Mouse (Mus musculus): ENCODE measurements around the gene Cenpc1. TPM values are rescaled to one million over a fixed set of nuclear protein-coding genes. Genes with fewer than 3 reads are reported as not detected.

The Cenpc1 gene
- polyA plus RNA-seq, 1 experiment from 2014 or later = 39.9 TPM

GRCm38 (mm10) chr5:86065876-86066550, 630 bp upstream of the Cenpc1 start:
- Histone ChIP-seq H3K4me2 (ENCODE audit: low read length) (peak overlapping the region; percentile 65), H3K9me3 (ENCODE audit: control insufficient read depth, low read length) (no peaks in the 10 kb centered on the region), H3K36me3 (ENCODE audit: control insufficient read depth, insufficient read depth, low read length) (no peaks in the 10 kb centered on the region), H3K4me1 (ENCODE audit: control insufficient read depth, insufficient read depth, low read length) (peaks cover 10% of the 10 kb centered on the region; the same call in 1 of the 2 replicates), H3K27me3 (ENCODE audit: control insufficient read depth, insufficient read depth, low read length) (no peaks in the 10 kb centered on the region), H3K4me3 (replicated peaks; ENCODE audit: low read depth, low read length) (peak overlapping the region; percentile 79), H3K9ac (replicated peaks; ENCODE audit: low read length) (peak overlapping the region; percentile 27; the same call in 1 of the 2 replicates), H3K27ac (replicated peaks; ENCODE audit: low read depth, low read length) (peak overlapping the region; percentile 32; the same call in 1 of the 2 replicates)
- ATAC-seq (ENCODE audit: low FRiP score, low TSS enrichment) (peak; percentile 71), DNase-seq (no peak)
- WGBS = under 1% methylated on average over 17 of the region's 17 CpGs

- no peak for DNase-seq
- Histone ChIP-seq H3K27me3 (ENCODE audit: control insufficient read depth, insufficient read depth, low read length) (no peaks in the 10 kb centered on the region), H3K4me3 (replicated peaks; ENCODE audit: low read depth, low read length) (0 out of 2 replicates have a peak overlapping the region, but pooled peaks have one; percentile 9), H3K36me3 (ENCODE audit: control insufficient read depth, insufficient read depth, low read length) (peaks cover 5% of the 10 kb centered on the region; the same call in 1 of the 2 replicates), H3K4me2 (ENCODE audit: low read length) (peak overlapping the region; percentile 65), H3K9ac (replicated peaks; ENCODE audit: low read length) (no peak overlapping the region), H3K4me1 (ENCODE audit: control insufficient read depth, insufficient read depth, low read length) (peaks cover 10% of the 10 kb centered on the region; the same call in 1 of the 2 replicates), H3K9me3 (ENCODE audit: control insufficient read depth, low read length) (no peaks in the 10 kb centered on the region), H3K27ac (replicated peaks; ENCODE audit: low read depth, low read length) (no peak overlapping the region)
- WGBS = 97% methylated on average over 1 of the region's 1 CpGs
- ATAC-seq (ENCODE audit: low FRiP score, low TSS enrichment) = no peak
Observed at GRCm38 (mm10) chr5:86063501-86063900, 1.9 kb downstream of the Cenpc1 start.

- Histone ChIP-seq H3K27ac (replicated peaks; ENCODE audit: low read depth, low read length) (no peak overlapping the region), H3K4me2 (ENCODE audit: low read length) (no peak overlapping the region), H3K36me3 (ENCODE audit: control insufficient read depth, insufficient read depth, low read length) (peaks cover 40% of the 10 kb centered on the region), H3K27me3 (ENCODE audit: control insufficient read depth, insufficient read depth, low read length) (no peaks in the 10 kb centered on the region), H3K9ac (replicated peaks; ENCODE audit: low read length) (no peak overlapping the region), H3K4me3 (replicated peaks; ENCODE audit: low read depth, low read length) (no peak overlapping the region), H3K9me3 (ENCODE audit: control insufficient read depth, low read length) (no peaks in the 10 kb centered on the region), H3K4me1 (ENCODE audit: control insufficient read depth, insufficient read depth, low read length) (no peaks in the 10 kb centered on the region)
- DNase-seq (no peak), ATAC-seq (ENCODE audit: low FRiP score, low TSS enrichment) (no peak)
- WGBS = 90% methylated on average over 2 of the region's 2 CpGs
Observed at GRCm38 (mm10) chr5:86029820-86030219, 35.6 kb downstream of the Cenpc1 start.

- DNase-seq (no peak), ATAC-seq (ENCODE audit: low FRiP score, low TSS enrichment) (no peak)
- Histone ChIP-seq H3K9ac (replicated peaks; ENCODE audit: low read length) (no peak overlapping the region), H3K27me3 (ENCODE audit: control insufficient read depth, insufficient read depth, low read length) (no peaks in the 10 kb centered on the region), H3K9me3 (ENCODE audit: control insufficient read depth, low read length) (no peaks in the 10 kb centered on the region), H3K4me2 (ENCODE audit: low read length) (no peak overlapping the region), H3K27ac (replicated peaks; ENCODE audit: low read depth, low read length) (no peak overlapping the region), H3K4me1 (ENCODE audit: control insufficient read depth, insufficient read depth, low read length) (no peaks in the 10 kb centered on the region), H3K4me3 (replicated peaks; ENCODE audit: low read depth, low read length) (no peak overlapping the region), H3K36me3 (ENCODE audit: control insufficient read depth, insufficient read depth, low read length) (no peaks in the 10 kb centered on the region)
- 90% methylated on average over 6 of the region's 6 CpGs for WGBS
Observed at GRCm38 (mm10) chr5:85996545-85997510, 68.6 kb downstream of the Cenpc1 start.

GRCm38 (mm10) chr5:85994551-85994950, 70.8 kb downstream of the Cenpc1 start:
- H3K9me3 ChIP-seq (ENCODE audit: control insufficient read depth, low read length) = no peaks in the 10 kb centered on the region
- peak; percentile 76 for DNase-seq
- WGBS = 55% methylated on average over 1 of the region's 1 CpGs

GRCm38 (mm10) chr5:85992805-85993721, 72.3 kb downstream of the Cenpc1 start:
- Histone ChIP-seq H3K36me3 (ENCODE audit: control insufficient read depth, insufficient read depth, low read length) (no peaks in the 10 kb centered on the region), H3K27ac (replicated peaks; ENCODE audit: low read depth, low read length) (no peak overlapping the region), H3K9me3 (ENCODE audit: control insufficient read depth, low read length) (no peaks in the 10 kb centered on the region), H3K27me3 (ENCODE audit: control insufficient read depth, insufficient read depth, low read length) (no peaks in the 10 kb centered on the region), H3K4me3 (replicated peaks; ENCODE audit: low read depth, low read length) (no peak overlapping the region), H3K4me1 (ENCODE audit: control insufficient read depth, insufficient read depth, low read length) (no peaks in the 10 kb centered on the region), H3K9ac (replicated peaks; ENCODE audit: low read length) (no peak overlapping the region), H3K4me2 (ENCODE audit: low read length) (no peak overlapping the region)
- 92% methylated on average over 4 of the region's 4 CpGs for WGBS
- no peak for DNase-seq
- no peak for ATAC-seq (ENCODE audit: low FRiP score, low TSS enrichment)

More at GRCm38 (mm10) chr5:85994551-85994950, 70.8 kb downstream of the Cenpc1 start:
- H3K9ac ChIP-seq (replicated peaks; ENCODE audit: low read length) = no peak overlapping the region
- no peak overlapping the region for H3K4me2 ChIP-seq (ENCODE audit: low read length)
- H3K27ac ChIP-seq (replicated peaks; ENCODE audit: low read depth, low read length) = no peak overlapping the region
- no peak for ATAC-seq (ENCODE audit: low FRiP score, low TSS enrichment)
- no peak overlapping the region for H3K4me3 ChIP-seq (replicated peaks; ENCODE audit: low read depth, low read length)
- H3K4me1 ChIP-seq (ENCODE audit: control insufficient read depth, insufficient read depth, low read length) = no peaks in the 10 kb centered on the region
- H3K36me3 ChIP-seq (ENCODE audit: control insufficient read depth, insufficient read depth, low read length) = no peaks in the 10 kb centered on the region
- no peaks in the 10 kb centered on the region for H3K27me3 ChIP-seq (ENCODE audit: control insufficient read depth, insufficient read depth, low read length)

GRCm38 (mm10) chr5:85992055-85992454, 73.3 kb downstream of the Cenpc1 start:
- Histone ChIP-seq H3K9me3 (ENCODE audit: control insufficient read depth, low read length) (no peaks in the 10 kb centered on the region), H3K36me3 (ENCODE audit: control insufficient read depth, insufficient read depth, low read length) (no peaks in the 10 kb centered on the region), H3K4me1 (ENCODE audit: control insufficient read depth, insufficient read depth, low read length) (no peaks in the 10 kb centered on the region), H3K27me3 (ENCODE audit: control insufficient read depth, insufficient read depth, low read length) (no peaks in the 10 kb centered on the region), H3K4me3 (replicated peaks; ENCODE audit: low read depth, low read length) (no peak overlapping the region), H3K4me2 (ENCODE audit: low read length) (no peak overlapping the region), H3K27ac (replicated peaks; ENCODE audit: low read depth, low read length) (no peak overlapping the region), H3K9ac (replicated peaks; ENCODE audit: low read length) (no peak overlapping the region)
- DNase-seq = peak; percentile 84
- ATAC-seq (ENCODE audit: low FRiP score, low TSS enrichment) = 0 out of 2 replicates have a peak, but pooled peaks have one; percentile 52
- WGBS = 16% methylated on average over 1 of the region's 1 CpGs

GRCm38 (mm10) chr5:85987516-85987863, 77.9 kb downstream of the Cenpc1 start:
- H3K9ac ChIP-seq (replicated peaks; ENCODE audit: low read length) = no peak overlapping the region
- no peaks in the 10 kb centered on the region for H3K27me3 ChIP-seq (ENCODE audit: control insufficient read depth, insufficient read depth, low read length)
- H3K27ac ChIP-seq (replicated peaks; ENCODE audit: low read depth, low read length) = no peak overlapping the region
- no peaks in the 10 kb centered on the region for H3K9me3 ChIP-seq (ENCODE audit: control insufficient read depth, low read length)
- no peaks in the 10 kb centered on the region for H3K4me1 ChIP-seq (ENCODE audit: control insufficient read depth, insufficient read depth, low read length)
- H3K4me3 ChIP-seq (replicated peaks; ENCODE audit: low read depth, low read length) = no peak overlapping the region
- ATAC-seq (ENCODE audit: low FRiP score, low TSS enrichment) = no peak
- no peaks in the 10 kb centered on the region for H3K36me3 ChIP-seq (ENCODE audit: control insufficient read depth, insufficient read depth, low read length)
- WGBS = 94% methylated on average over 2 of the region's 2 CpGs
- DNase-seq = no peak
- H3K4me2 ChIP-seq (ENCODE audit: low read length) = no peak overlapping the region

Measured in midbrain, embryonic 14.5 days (tissue).